Mouse (Mus musculus) E14TG2a.4 (cell line): ENCODE measurements around the gene Bbs10.

Experiments
- CTCF ChIP-seq: conservative IDR thresholded peaks from 2 replicates; pipeline ENCODE4 v1.5.1; 2014; ENCODE audit warnings: low read length
- POU5F1 ChIP-seq: IDR thresholded peaks from 2 replicates; pipeline ENCODE4 v1.6.1; 2014; ENCODE audit warnings: low read length, borderline replicate concordance

DNA sequence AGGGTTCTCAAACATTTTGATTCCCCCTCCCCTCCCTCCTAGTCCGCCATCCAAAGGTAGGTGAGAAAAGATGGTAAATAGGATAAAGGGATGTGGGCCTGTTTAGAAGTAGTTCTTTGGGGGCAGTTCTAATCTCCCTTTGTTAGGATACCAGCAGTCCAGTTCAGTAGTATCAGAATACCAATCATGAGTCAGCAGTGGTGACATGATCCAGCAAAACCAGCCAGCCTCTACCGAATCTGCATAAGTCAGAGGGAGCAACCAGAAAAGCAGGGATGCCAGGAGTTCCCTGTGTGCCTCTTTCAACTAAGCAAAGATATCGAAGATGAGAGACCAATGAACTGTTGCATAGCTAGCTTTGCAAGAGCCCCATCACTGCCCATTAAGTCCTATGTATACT lies 42.3 kb upstream of the Bbs10 start:
- TF ChIP-seq CTCF = no peak
- TF ChIP-seq POU5F1 = no peak
